Mouse (Mus musculus): ENCODE results near the gene Sec24a. TPM values are rescaled to one million over a fixed set of nuclear protein-coding genes. Genes with fewer than 3 reads are reported as not detected.
"Not testable (repeated sequence)": the region's sequence is repeated elsewhere in the genome, so short reads cannot be mapped to it uniquely, and the experiment has no call there.

Gene Sec24a
- polyA plus RNA-seq, 3 experiments from 2014 or later: 15.3 to 22.3 (median 19.0) TPM

DNA sequence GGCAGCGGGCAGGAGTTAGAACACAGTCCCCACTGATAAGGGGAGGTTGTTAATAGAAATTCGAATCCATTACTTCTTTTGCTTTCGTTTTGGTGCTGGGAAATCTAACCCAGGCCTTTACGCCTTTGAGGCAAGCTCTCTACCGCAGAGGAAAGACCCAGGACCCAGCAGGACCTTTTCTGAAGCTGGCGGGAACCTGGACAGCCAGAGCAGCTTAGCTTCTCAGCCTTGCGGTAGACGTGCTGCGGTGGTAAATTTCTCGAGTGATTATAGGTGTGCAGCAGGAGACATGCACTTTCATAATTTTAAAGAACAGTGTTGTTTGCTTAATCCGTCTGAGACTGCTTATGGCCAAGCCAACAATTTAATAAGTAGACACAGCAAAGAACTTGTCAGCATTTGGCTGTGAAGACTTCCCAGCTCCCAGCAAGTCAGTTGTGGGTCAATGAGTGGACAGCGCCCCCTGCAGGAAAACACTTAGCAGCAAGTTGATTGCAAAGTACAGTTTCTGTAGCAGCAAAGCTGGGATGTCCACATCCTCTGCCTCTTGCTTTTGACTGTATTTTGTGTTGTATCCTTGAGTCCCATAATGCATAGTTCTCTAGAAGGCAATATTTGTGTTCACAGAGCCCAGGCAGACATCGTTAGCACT, 82.0 kb downstream of the Sec24a start:
- ATAC-seq: peak; percentile 86

DNA sequence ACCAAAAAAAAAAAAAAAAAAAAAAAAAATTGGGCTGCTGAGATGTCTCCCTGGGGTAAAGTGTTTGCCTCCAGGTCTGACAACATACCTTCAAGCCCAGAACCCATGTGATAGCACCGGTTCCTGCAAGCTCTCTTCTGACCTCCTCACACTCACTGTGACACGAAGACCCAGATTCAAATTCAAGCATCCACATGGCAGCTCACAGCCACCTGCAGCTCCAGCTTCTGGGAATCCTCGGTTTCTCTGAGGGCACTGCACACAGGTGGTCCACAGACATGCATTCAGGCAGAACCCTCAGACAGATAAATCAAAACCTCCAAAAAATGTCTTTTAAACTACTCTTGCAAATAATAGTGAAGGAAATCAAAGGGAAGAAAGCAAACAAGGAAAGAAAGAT, 84.0 kb downstream of the Sec24a start:
- no peak for ATAC-seq

DNA sequence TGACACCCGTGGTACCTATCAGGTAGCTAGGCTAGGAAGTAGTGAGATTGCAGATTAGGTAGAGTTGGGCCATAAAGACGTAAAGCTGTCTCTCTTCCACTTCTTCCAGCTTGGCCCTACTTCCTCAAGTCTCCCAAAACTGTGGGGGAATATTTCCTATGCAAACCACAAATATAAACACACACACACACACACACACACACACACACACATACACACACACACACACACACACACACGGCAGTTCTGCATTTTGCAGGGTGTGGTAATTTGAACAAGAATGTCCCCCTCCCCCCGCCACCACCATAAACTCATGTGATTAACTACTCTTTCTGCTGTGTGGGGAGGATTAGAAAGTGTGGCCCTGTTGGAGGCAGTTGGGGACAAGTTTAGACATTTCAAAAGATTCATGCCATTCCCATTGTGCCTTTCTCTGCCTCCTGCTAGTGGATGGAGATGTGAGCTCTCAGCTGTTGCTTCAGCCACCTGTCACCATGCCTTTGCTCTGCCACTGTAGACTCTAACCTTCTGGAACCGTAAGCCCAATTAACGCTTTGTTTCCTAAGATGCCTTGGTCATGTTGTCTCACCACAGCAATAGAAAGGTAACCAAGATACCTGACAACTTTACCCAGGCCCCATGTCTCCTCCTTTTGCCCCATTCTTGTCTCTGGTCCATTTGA, 85.6 kb downstream of the Sec24a start:
- no peak for ATAC-seq

DNA sequence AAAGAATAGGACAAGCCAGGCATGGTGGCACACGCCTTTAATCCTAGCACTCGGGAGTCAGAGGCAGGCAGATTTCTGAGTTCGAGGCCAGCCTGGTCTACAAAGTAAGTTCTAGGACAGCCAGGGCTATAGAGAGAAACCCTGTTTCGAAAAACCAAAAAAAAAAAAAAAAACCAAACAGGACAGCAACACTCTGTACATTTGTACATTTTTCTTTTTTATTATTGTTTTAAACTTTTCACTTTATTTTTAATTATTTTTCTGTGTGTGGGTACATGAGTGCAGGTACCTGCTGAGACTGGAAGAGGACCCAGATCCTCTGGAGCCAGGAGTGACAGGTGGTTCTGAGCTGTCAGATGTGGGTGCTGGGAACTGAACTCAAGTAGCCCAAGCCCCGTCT, 88.0 kb downstream of the Sec24a start:
- no peak for ATAC-seq

DNA sequence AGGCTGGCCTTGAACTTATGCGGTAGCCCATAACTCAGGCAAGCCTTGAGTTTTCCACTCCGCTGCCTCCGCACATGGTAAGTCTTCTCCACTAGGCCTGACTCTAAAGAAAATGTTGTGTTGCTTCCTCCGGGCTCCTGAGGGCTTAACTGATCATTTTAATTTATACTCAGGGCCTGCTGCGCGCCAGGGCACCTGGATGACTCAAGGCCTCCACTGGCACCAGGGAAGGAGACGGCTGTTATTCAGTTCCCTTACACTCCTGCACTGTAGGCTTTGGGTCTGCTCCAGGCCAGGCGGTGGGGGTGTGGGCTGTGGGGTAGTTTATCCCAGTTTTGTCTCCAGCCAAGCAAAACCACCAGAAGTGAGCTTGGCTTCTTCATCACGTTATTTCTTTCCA, 90.1 kb downstream of the Sec24a start:
- ATAC-seq: no peak

DNA sequence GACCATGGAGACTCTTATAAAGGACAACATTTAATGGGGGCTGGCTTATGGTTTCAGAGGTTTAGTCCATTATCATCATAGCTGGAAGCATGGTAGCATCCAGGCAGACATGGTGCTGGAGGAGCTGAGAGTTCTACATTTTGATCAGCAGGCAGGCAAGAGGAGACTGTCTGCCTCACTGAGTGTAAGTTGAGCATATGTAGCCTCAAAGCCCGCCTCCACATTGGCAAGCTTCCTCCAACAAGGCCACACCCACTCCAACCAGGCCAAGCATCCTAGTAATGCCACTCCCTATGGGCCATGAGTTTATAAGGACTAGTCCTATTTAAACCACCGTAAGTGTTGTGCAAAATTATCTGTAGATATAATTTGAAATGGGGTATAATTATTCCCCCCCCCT, 92.1 kb downstream of the Sec24a start:
- no peak for ATAC-seq

DNA sequence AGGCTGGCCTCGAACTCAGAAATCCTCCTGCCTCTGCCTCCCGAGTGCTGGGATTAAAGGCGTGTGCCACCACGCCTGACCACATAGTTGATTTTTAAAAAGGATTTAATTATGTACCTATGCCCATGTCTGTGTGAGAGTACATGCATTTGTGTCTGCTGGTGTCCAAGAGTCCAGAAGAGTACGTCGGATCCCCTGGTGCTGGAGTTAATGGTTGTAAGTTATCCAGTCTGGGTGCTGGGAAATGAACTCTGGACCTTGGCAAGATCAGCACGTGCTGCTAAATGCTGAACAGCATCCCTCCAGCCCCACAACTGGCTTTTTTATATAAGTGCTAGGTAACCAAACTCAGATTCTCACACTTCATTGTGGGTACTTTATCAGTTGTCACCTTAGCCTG, 92.6 kb downstream of the Sec24a start:
- ATAC-seq: no peak

DNA sequence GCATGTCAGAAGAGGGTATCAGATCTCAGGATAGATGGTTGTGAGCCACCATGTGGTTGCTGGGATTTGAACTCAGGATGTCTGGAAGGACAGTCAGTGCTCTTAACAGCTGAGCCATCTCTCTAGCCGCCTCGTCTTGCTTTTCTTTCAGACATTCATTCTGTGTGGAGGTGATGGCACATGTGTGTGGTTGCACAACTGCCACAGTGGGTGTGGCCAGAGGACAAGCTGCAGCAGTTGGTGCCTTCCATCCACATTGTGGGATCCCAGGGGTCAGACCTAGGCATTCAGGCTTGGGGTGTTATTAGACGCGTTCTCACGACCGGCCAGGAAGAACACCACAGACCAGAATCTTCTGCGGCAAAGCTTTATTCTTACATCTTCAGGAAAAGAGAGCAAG, 98.7 kb downstream of the Sec24a start:
- not testable (repeated sequence) for ATAC-seq

DNA sequence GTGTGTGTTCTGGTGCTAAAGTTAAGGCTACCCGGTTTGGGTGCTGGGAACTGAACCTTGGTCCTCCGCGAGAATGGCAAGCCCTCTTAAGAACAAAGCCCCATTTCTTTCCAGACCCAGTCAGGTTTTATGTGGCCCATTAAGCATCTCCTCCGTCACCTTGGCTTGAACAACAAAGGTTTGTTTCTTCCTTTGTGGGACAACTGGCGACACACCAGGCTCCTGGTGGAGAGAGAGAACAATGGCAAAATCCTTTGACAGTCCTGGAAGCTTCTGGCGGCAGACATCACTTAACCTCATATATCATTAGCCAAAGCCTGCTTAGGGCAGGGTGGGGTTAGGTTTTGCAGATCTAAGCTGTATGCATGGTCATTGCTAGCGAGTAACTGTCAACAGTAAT, 100.8 kb downstream of the Sec24a start:
- no peak for ATAC-seq

DNA sequence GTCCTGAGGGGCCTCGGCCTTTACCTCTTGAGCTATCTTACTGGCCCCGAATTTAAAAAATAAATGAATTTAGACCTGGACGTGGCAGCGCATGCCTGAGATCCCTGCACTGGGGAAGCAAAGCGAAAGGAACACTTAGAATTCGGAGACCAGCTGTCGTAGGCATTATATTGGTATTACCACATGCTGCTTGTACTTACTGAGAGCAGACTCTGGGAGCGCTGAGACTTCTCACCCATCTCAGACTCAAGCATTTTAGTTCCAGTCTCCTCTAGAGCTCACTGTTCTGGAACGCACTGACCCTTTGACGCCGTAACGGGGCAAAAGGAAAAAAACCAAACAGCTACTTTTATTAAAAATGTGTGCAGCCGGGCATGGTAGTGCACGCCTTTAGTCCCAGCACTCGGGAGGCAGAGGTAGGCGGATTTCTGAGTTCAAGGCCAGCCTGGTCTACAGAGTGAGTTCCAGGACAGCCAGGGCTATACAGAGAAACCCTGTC, 101.5 kb downstream of the Sec24a start:
- ATAC-seq: no peak

DNA sequence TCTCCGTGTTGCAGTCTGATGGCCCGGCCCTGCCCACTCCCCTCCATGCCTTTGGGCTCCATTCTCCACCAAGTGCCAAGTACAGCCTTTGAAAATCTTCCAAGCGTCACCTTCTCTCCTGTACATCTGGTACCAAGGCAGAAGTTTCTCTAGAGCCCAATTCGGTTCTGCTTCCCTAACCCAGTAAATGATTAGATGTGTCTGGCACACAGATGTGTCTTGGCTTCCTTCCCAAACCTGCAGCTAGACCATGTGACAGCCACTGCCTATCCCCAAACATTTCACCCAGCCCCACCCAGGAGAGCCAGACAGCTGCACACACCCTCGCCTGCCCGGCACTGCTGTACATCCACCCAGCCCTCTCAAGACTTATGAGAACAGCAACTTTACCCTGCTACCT, 104.7 kb downstream of the Sec24a start:
- ATAC-seq: no peak

DNA sequence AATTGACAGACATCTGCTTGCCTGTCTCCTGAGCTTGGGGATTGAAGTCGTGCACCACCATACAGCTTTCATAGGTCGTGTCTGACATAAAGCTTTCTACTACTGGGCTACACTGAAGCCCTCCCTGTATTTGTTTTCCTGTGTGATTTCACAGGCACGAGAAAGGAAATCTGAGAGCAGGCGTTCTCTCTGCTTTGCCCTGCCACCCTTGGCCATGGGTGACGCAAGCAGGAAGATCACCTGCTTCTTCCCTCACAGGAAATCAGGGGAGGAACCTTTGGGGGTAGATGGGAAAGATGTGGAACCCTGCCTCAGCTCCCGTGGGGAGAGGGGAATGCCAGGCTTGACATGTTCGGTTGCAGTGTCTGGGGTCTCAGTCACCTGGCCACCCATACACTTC, 105.1 kb downstream of the Sec24a start:
- ATAC-seq: no peak

DNA sequence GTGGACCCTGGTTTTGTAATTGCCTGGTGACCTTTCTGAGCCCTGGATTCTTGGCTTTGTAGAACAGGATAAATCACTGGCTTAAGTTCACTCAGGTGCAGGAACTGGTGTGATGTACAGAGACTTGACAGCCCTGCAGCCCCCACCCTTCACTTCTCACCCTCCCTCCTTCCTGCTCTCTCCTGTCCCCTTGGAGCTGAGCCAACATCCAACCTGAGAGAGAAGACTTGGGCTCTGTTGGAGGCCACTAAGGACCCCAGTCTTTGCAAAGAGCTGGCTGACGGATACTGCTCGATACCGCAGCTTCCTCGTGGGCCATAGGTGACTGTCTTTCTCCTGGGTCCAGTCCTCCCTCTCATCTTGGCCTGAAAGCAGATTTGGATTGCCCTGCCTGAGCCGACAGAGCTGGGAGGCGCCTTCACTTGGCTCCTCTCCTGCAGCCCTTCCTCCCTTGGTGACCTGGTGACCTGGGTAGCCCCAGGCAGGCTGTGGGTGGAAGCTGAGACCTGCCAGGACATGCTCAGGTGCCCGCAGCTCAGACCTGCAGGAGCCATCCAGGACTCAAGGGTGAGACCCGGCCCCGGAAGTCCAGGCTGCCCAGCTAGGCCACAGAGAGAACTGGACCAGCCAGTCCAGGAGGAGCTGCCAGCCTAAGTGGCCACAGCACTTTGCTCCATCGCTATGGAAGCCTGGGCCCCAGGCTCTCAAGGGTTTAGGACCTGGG, 106.5 kb downstream of the Sec24a start:
- ATAC-seq: no peak

DNA sequence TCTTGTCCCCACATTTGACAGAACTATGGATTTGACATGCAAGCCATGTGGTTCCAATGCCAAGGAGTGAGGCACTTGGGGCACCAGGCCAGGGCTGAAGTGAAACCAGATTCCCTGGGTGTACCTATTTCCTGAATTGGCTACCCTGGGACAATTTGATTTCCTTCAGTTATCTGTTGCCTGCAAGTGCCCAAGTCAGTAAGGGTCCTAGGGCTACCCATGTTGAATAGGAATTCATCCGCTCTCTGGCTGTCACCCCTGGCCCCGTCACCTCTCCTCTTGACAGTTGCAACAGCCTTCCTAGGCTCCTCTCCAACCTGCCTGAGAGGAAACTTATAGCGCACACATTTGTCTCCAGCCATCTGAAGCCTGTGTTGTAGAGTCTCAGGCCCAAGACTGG, 108.5 kb downstream of the Sec24a start:
- ATAC-seq: no peak

DNA sequence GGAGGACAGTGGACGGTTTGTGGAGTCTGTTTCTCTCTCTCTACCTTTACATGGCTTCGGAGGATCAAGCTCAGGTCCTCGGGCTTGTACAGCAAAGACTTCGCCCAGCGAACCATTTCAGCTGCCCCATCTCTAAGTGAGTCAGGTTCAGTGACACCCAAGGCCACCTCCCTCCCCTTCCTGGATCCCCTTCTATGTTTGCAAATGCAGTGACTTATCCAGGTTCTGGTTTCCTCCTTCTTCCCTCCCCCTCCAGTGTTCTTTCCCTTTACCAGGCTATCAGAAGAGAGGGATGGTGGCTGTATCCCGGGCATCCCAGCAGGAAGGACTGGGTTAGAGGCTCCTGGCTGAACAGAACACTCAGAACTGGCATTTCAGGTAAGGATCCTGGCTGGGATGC, 109.7 kb downstream of the Sec24a start:
- no peak for ATAC-seq

DNA sequence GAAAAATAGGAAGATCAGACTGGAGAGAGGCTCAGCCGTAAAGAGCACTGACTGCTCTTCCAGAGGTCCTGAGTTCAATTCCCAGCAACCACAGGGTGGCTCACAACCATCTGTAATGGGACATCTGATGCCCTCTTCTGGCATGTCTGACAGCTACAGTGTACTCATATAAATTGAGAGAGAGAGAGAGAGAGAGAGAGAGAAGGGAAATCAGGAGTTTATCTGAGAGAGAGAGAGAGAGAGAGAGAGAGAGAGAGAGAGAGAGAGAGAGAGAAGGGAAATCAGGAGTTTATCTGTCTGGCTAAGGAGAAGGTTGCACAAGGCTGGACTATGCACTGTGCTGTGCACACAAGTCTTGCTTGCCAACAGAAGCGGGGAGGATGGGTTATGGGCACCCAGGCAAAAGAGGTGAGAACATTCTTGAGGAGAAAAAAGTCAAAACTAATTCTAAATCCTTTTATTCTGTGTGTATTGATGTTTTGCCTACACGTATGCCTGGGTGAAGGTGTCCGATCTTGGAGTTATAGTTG, 110.5 kb downstream of the Sec24a start:
- ATAC-seq: no peak

DNA sequence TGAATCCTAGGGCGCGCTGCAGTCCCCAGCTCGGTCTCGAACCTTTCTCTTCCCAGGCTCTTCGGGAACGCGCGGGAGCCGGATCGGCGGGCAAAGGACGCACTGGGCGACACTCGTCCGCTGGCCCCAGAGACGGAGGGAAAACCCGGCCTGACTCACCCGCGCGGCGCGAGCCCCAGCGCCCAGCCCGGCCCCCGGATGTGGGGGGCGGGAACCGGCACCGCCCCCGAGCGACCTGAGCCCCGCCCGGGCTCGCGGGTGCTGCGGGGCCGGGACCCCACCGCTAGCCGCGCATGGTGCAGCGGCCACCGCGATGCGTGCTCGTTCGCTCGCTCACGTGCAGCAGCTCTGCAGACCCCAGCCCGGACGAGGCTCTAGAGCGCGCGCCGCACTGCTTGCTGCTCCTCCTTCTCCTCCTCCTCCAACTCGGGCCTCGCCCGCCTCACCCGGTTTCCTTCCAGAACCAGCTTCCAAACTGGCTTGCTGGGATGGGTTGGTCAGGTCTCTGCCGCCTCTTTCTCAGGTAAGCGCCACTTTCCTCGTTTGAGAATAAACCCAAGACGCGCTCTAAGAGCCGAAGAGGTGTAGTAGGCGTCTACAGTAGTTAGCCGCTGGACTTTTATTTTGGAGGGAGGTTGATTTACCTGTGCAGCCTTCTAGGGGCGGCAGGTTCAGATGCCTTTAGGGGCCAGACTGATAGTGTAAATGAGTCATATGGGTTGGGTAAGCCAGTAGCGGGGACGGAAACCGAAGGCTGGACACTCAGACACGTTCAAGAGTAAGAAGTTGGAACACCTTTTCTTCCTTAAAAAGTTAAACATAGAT, 112.5 kb downstream of the Sec24a start, which contains the start of the genes N4bp3 and D930048N14Rik:
N4bp3 (minus strand) TSS at position 152 of the 825 bp plus-strand sequence.
D930048N14Rik (plus strand) TSS at position 264 of the 825 bp plus-strand sequence.
- ATAC-seq: peak; percentile 81

DNA sequence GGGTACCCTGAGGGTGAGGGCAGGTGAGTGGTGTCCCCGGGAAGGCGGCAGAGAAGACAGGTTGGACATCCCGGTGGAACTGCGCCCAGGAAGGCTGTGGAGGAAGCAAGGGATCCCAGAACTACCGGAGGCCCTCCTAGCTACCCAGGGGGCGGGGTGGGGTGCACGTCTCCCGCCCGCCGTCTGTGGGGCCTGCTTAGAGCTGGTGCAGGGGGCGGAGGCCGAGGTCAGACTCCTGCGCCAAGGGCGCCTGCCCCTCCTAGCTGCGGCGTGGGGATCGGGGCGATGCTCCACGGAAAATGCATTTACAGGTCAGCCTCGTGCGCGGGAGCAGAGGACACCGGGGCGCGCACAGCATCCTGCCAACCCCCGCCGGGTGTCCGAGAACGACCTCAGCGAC, 113.2 kb downstream of the Sec24a start:
- peak; percentile 17 for ATAC-seq

DNA sequence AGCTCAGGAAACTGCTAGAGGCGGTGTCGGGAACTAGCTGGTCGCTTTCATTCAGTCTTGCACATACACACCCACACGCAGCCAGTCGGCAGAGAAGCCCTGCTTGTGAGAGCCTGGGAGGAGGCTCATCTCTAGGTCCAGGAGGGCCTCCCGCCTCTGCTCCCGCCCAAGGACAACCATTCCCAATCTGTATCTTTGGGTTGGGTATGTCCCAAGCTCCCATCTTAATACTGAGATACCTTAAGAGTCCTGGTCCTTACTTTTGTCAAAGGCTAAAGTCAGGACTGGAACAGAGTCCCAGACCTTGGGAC, 113.6 kb downstream of the Sec24a start:
- peak; percentile 39 for ATAC-seq

DNA sequence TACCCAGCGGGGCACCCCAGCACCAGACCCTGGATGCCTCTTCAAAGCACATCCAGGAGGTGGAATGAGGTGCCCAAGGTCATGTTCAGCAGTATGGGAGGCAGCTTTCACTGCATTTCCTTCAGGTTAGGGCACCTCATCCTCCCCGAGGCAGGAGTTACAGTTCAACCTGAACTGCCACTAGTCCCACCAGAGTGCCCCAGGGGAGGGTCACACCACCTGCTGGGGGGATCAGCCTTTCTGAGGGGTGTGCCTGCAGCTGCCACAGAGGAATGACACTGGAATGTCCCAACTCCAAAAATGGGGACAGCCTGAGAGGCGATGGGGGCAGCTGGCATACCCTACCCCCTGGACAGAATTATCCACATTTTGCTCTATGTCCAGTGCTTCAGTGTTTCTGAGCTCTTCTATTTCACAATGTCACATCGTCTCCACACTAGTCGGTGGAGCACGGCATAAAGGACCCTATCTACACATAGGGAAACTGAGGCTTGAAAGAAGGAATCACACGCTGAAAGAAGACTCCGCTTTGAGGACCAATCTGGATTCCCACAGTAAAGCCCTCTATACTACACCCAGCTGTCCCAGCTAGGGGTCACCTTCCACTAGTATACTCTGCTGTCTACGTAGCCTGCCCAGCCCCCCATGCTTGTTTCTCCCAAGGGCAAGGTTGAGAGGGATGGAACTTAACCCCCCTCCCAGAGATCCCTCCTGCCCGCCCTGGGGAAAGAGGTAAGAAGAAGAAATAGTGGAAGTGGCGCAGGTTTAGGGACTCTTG, 114.1 kb downstream of the Sec24a start:
- ATAC-seq: no peak

DNA sequence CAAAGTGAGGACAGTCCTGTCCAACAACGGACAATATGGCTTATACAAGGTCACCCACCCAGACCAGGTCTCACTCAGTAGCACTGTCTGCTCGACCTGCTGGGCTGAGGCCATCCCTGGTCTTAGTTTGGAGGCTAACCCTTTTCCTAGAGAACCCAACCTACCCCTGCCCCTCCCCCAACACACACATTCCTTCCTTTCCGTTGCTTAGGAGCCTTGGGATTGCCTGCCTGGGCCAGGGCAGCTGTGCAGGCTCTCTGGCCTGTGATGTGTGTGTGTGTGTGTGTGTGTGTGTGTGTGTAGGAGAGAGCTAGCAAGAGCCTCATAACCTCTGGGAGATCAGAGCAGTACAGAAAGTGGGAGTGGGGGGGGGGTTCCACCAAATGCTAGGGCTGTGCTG, 114.9 kb downstream of the Sec24a start:
- ATAC-seq: no peak
